Mouse (Mus musculus) liver, embryonic 12.5 days (tissue): ENCODE data around the gene Col13a1. TPM values are rescaled to one million over a fixed set of nuclear protein-coding genes. Genes with fewer than 3 reads are reported as not detected.

Source experiments
- ATAC-seq: fragments of 200-750 bp; cut with Nextera tagmentation; 2 replicates; pipeline ENCODE4 v1.8.0; 2017; ENCODE audit warnings: moderate number of reproducible peaks, mild to moderate bottlenecking, moderate library complexity
- H3K27ac ChIP-seq: fragments of 300-500 bp; sonication (generic); 2 replicates; pipeline ENCODE4 v1.5.1; 2016; ENCODE audit warnings: mild to moderate bottlenecking
- H3K27me3 ChIP-seq: fragments of 300-500 bp; sonication (generic); replicated peaks from 2 replicates; pipeline ENCODE4 v1.6.1; 2016; ENCODE audit warnings: mild to moderate bottlenecking, moderate library complexity
- H3K36me3 ChIP-seq: fragments of 300-500 bp; sonication (generic); 2 replicates; pipeline ENCODE4 v1.6.1; 2016; ENCODE audit warnings: mild to moderate bottlenecking, moderate library complexity
- H3K4me1 ChIP-seq: fragments of 300-500 bp; sonication (generic); 2 replicates; pipeline ENCODE4 v1.6.1; 2016
- H3K4me2 ChIP-seq: fragments of 300-500 bp; sonication (generic); 2 replicates; pipeline ENCODE4 v1.6.1; 2016; ENCODE audit warnings: mild to moderate bottlenecking, moderate library complexity
- H3K4me3 ChIP-seq: fragments of 300-500 bp; sonication (generic); 2 replicates; pipeline ENCODE4 v1.5.1; 2016; ENCODE audit warnings: mild to moderate bottlenecking, moderate library complexity
- H3K9ac ChIP-seq: fragments of 300-500 bp; sonication (generic); 2 replicates; pipeline ENCODE4 v1.6.1; 2016; ENCODE audit warnings: mild to moderate bottlenecking, moderate library complexity
- H3K9me3 ChIP-seq: fragments of 300-500 bp; sonication (generic); replicated peaks from 2 replicates; pipeline ENCODE4 v1.6.1; 2016; ENCODE audit warnings: mild to moderate bottlenecking, moderate library complexity
- WGBS: fragments of 180-500 bp; shearing (Covaris S2); methylation state at CpG from one replicate; pipeline ENCODE4 v1.1.7; 2016; ENCODE audit not compliant: insufficient replicate concordance; 5-methylcytosine and 5-hydroxymethylcytosine counted together
- polyA plus RNA-seq: library from polyadenylated mRNA; unstranded; fragments of >200 nt; fragmentation: Nextera tagmentation; extraction: Ambion mirVana; gene quantifications from 2 replicates; pipeline ENCODE4 v1.2.1, GENCODE M21; 2016

Col13a1 gene
- polyA plus RNA-seq, 1 experiment from 2014 or later = 2.6 TPM

DNA sequence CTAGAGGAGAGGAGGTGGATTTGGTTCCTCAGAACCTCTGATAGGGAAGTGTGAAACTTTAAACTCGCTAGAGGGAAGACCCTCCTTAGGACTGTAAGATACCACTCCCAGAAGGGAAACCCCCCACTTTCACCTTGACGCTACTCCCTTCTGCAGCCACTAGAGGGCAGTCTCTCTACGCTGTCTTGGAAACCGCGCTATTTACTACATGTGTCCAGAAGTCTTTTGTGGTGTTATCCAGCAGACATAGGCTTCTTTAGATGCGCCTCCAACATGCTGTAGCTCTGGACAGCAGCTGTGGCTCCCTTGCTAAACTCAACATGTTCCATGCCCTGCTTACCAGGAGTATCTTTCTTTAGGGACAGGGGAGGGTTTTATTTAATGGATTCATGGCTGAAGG is 140.1 kb downstream of the Col13a1 start:
- Histone ChIP-seq H3K4me1 (no peaks in the 10 kb centered on the region), H3K36me3 (no peaks in the 10 kb centered on the region), H3K27me3 (no peaks in the 10 kb centered on the region), H3K9me3 (no peaks in the 10 kb centered on the region), H3K27ac (no peak overlapping the region), H3K4me3 (no peak overlapping the region), H3K9ac (no peak overlapping the region), H3K4me2 (no peak overlapping the region)
- no peak for ATAC-seq
- 2% methylated on average over 6 of the region's 6 CpGs for WGBS

DNA sequence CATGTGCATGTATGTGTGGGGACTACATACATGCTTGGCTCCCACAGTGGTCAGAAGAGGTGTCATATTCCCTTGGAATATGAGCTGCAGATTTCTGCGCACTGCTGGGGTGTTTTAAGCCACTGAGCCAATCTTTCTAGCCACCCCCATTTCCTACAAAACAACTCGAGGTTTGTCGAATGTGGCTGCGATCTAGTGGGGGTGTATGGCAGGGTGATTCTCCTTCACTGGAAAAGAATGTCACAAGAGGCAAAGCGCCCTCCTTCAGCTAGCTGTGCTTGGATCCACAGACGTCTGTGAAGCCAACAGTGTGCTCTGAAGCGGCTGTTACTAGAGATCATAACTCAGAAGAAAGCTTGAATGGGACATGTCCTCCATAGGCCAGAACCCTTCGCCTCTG is 141.6 kb downstream of the Col13a1 start:
- Histone ChIP-seq H3K4me1 (no peaks in the 10 kb centered on the region), H3K27me3 (no peaks in the 10 kb centered on the region), H3K4me2 (no peak overlapping the region), H3K4me3 (no peak overlapping the region), H3K9me3 (no peaks in the 10 kb centered on the region), H3K27ac (no peak overlapping the region), H3K9ac (no peak overlapping the region), H3K36me3 (no peaks in the 10 kb centered on the region)
- ATAC-seq = no peak
- 62% methylated on average over 8 of the region's 8 CpGs for WGBS

DNA sequence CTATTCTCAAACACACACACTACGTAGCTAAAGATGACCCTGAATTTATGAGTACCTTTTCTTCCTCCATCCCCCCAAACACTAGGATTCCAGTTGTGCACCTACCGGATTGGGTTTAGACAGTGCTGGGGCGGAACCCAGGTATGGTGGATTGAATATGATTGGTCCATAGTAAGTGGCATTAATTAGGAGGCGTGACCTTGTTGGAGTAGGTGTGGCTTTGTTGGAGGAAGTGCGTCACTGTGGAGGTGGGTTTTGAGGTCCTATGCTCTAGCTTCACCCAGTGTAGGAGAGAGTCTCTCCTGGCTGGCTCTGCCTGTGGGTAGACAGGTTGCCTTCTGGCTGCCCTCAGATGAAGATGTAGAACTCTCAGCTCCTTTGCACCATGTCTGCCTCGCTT is 144.6 kb downstream of the Col13a1 start:
- no peaks in the 10 kb centered on the region for H3K4me1 ChIP-seq
- WGBS = 80% methylated on average over 6 of the region's 6 CpGs
- no peak overlapping the region for H3K4me3 ChIP-seq
- 0 out of 2 replicates have a peak, but pooled peaks cover 11% of the 10 kb centered on the region for H3K27me3 ChIP-seq
- ATAC-seq = no peak
- no peaks in the 10 kb centered on the region for H3K9me3 ChIP-seq
- no peak overlapping the region for H3K4me2 ChIP-seq
- H3K27ac ChIP-seq = no peak overlapping the region
- no peak overlapping the region for H3K9ac ChIP-seq
- H3K36me3 ChIP-seq = no peaks in the 10 kb centered on the region

DNA sequence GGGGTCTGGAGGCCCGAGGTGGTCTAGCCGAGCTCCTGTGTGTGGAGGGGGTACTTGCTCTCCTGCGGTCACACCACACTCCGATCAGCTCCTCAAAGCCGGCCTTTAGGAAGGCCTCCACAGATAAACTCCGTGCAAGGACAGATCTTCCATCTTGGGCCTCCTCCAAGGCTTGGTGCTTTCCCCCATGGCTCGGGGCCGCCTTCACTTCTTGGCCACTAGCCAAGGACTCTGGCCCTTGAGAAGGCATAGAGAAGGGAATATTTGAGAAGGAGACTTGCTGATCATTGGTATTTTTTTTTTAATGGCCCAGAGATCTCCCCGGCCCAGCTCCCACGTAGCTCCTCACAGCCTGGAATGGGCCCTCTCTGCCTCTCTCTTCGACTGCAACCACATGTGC is 146.2 kb downstream of the Col13a1 start:
- H3K4me1 ChIP-seq = no peaks in the 10 kb centered on the region
- no peaks in the 10 kb centered on the region for H3K36me3 ChIP-seq
- no peak for ATAC-seq
- no peak overlapping the region for H3K27ac ChIP-seq
- H3K9me3 ChIP-seq = no peaks in the 10 kb centered on the region
- 61% methylated on average over 11 of the region's 11 CpGs for WGBS
- H3K4me3 ChIP-seq = no peak overlapping the region
- H3K4me2 ChIP-seq = no peak overlapping the region
- H3K9ac ChIP-seq = no peak overlapping the region
- 0 out of 2 replicates have a peak, but pooled peaks cover 12% of the 10 kb centered on the region for H3K27me3 ChIP-seq

DNA sequence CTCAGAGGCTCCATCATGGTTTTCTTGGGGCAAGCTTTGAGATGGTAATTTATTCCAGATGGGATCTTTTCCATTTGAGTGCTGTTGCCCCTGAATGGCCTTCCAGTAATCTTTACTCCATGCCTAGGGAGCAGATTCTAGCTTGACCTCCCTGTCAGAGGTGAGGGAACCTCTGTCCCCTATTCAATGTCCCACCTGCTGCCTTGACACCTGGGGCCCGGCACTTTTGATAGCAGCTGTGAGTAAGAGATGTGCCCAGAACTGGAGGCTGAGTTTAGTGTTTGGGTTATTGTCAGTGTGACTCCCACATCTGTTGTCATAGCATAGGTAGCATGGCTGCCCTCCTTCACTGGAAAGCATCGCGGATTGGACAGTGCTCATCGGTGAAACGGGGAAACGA is 147.2 kb downstream of the Col13a1 start:
- 80% methylated on average over 6 of the region's 6 CpGs for WGBS
- no peak overlapping the region for H3K4me2 ChIP-seq
- H3K9me3 ChIP-seq = no peaks in the 10 kb centered on the region
- no peak overlapping the region for H3K4me3 ChIP-seq
- H3K36me3 ChIP-seq = no peaks in the 10 kb centered on the region
- H3K4me1 ChIP-seq = no peaks in the 10 kb centered on the region
- ATAC-seq = no peak
- H3K27ac ChIP-seq = no peak overlapping the region
- 0 out of 2 replicates have a peak, but pooled peaks cover 12% of the 10 kb centered on the region for H3K27me3 ChIP-seq
- H3K9ac ChIP-seq = no peak overlapping the region

DNA sequence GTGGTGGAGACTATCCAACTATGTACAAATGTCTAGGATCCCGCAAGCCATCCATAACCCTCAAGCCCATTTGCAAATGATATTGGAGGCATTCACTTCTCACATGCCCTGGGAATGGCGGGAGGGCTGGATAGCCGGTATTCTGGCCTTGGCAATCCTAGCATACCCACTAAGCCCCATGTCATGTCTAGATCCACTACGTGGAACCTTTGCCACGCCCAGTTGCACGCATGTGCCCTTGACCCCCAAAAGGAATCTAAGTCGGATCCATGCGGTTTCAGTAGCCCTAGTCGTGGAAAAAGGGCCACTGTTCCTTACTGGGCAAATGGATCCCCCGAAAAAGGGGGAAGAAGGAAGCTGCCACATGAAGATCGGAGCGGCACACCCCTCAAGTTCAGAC is 147.7 kb downstream of the Col13a1 start:
- 63% methylated on average over 12 of the region's 12 CpGs for WGBS
- Histone ChIP-seq H3K27me3 (0 out of 2 replicates have a peak, but pooled peaks cover 12% of the 10 kb centered on the region), H3K9me3 (no peaks in the 10 kb centered on the region), H3K36me3 (no peaks in the 10 kb centered on the region), H3K9ac (no peak overlapping the region), H3K4me2 (no peak overlapping the region), H3K4me1 (no peaks in the 10 kb centered on the region), H3K27ac (no peak overlapping the region), H3K4me3 (no peak overlapping the region)
- no peak for ATAC-seq

DNA sequence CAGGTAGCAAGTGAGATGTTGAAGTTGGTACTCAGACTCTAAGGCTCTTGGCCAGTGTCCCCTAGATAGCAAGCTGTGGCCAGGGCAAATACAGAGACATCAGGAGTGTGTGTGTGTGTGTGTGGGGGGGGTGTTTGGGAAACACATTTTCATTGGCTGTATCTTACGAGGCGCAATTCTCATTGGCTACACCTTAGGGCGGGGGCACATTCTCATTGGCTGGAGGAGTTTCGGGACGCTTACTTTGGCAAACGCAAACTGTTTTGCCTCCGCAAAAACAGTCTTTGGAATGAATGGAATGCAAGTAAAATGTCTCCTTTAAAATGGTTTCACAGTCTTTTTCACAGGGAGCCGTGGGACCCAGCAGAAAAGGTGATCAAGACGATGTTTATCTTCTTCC is 148.1 kb downstream of the Col13a1 start:
- 0 out of 2 replicates have a peak, but pooled peaks cover 12% of the 10 kb centered on the region for H3K27me3 ChIP-seq
- H3K9me3 ChIP-seq = no peaks in the 10 kb centered on the region
- H3K27ac ChIP-seq = no peak overlapping the region
- no peak for ATAC-seq
- no peak overlapping the region for H3K9ac ChIP-seq
- H3K36me3 ChIP-seq = no peaks in the 10 kb centered on the region
- H3K4me2 ChIP-seq = no peak overlapping the region
- no peak overlapping the region for H3K4me3 ChIP-seq
- no peaks in the 10 kb centered on the region for H3K4me1 ChIP-seq
- 48% methylated on average over 9 of the region's 9 CpGs for WGBS

DNA sequence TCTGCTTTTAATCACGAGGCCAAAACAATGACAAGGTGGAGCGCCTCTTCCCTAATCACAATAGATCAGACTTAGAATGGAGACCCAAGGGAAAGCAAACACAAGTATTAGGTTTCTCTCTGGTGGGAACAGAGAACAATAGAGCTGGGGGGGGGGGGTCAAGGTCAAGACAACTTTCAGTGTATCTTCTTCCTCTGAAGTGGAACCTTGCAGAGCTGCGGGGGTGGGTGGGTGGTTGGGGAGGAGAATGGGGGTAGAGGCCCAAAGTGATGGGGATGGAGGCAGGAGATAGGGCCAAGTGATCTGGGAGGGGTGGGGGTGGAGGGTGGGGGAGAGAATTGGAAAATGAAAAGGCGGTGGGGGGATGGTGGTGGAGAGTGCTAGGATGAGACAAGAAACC is 149.9 kb downstream of the Col13a1 start:
- no peak for ATAC-seq
- Histone ChIP-seq H3K36me3 (no peaks in the 10 kb centered on the region), H3K27ac (no peak overlapping the region), H3K4me1 (no peaks in the 10 kb centered on the region), H3K4me2 (no peak overlapping the region), H3K9ac (no peak overlapping the region), H3K4me3 (no peak overlapping the region), H3K9me3 (no peaks in the 10 kb centered on the region), H3K27me3 (0 out of 2 replicates have a peak, but pooled peaks cover 12% of the 10 kb centered on the region)
- WGBS = 54% methylated on average over 3 of the region's 4 CpGs

DNA sequence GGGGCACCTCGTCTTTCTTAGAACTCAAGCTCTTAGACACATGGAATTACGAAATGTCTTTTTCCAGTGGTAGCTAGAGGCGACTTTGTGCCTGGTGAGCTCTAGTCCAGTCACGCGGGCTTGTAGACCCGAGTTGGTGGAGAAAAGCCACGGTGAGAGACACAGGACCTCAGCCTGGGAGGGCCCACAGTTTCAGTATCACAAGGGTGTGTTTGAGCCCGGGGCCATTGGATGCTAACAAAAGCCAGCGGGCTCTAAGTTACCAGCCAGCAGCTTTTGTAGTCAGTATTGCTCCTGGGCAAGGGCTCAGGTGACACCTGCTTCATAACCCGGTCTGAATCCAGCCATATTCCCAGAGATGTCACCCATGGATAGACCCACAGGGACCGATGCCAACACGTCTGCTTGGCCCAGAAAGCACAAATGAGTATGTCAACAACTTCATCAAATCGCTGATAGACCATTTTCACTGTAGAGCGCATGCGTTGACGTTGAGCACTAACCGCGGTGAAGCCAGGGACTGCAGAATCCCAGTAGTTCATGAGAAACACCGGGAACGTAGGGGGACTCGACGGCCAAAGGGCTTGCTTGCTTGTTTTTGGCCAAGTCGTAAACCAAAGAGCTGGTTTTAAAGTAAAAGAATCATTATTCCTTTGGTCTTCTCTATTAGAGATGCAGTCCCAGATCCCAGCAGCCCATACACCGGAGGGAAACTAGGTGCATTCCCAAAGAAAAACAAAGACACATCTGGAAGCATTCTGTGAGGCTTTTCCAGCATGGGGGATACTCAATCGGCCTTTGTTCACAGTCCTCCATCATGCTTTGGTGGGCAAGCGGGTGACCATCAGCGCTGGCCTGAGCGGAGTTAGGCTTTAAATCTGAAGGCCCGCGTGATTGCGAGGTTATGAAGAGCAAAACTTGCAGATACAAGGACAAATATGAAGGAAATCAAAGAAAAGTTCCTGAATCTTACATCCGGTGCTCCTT is 150.7 kb downstream of the Col13a1 start:
- Histone ChIP-seq H3K9me3 (no peaks in the 10 kb centered on the region), H3K27me3 (0 out of 2 replicates have a peak, but pooled peaks cover 12% of the 10 kb centered on the region), H3K4me1 (no peaks in the 10 kb centered on the region), H3K4me3 (no peak overlapping the region), H3K27ac (no peak overlapping the region), H3K9ac (no peak overlapping the region), H3K4me2 (no peak overlapping the region), H3K36me3 (no peaks in the 10 kb centered on the region)
- ATAC-seq = no peak
- WGBS = 74% methylated on average over 32 of the region's 32 CpGs

DNA sequence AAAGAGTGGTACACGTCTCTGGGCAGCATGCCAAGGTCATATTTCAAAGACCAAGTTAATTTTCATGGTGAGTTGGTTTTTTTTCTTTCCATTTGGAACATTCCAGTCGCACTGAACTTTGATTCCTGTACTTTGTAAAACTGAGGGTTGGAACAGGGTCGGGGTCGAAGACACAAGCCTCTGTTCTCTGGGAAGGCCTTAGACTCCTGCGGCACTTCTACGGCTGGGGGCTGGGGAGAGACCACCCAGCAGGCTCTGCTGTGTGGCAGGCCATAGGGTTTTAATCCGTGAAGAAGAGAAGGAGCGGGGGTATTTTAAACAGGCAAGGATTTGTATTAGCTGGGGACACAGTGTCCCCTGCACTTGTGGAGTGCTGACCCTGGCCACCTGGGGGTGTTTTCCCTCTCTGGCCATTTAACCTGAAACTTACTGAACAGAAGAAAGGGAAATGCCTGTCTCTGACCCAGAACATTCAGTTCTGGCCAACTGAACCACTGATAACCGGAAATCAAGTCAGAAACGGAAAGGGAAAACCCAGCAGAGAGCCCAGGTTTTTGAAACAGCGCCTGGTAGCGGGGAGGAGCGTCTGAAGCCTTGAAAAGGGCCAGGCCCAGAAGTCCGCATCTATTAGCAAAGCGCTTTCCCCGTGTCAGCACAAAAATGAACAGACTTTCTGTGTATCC is 152.0 kb downstream of the Col13a1 start:
- no peak overlapping the region for H3K27ac ChIP-seq
- H3K4me2 ChIP-seq = no peak overlapping the region
- H3K4me1 ChIP-seq = no peaks in the 10 kb centered on the region
- no peak for ATAC-seq
- H3K4me3 ChIP-seq = no peak overlapping the region
- H3K36me3 ChIP-seq = no peaks in the 10 kb centered on the region
- 51% methylated on average over 16 of the region's 16 CpGs for WGBS
- H3K9ac ChIP-seq = no peak overlapping the region
- 0 out of 2 replicates have a peak, but pooled peaks cover 12% of the 10 kb centered on the region for H3K27me3 ChIP-seq
- H3K9me3 ChIP-seq = no peaks in the 10 kb centered on the region

DNA sequence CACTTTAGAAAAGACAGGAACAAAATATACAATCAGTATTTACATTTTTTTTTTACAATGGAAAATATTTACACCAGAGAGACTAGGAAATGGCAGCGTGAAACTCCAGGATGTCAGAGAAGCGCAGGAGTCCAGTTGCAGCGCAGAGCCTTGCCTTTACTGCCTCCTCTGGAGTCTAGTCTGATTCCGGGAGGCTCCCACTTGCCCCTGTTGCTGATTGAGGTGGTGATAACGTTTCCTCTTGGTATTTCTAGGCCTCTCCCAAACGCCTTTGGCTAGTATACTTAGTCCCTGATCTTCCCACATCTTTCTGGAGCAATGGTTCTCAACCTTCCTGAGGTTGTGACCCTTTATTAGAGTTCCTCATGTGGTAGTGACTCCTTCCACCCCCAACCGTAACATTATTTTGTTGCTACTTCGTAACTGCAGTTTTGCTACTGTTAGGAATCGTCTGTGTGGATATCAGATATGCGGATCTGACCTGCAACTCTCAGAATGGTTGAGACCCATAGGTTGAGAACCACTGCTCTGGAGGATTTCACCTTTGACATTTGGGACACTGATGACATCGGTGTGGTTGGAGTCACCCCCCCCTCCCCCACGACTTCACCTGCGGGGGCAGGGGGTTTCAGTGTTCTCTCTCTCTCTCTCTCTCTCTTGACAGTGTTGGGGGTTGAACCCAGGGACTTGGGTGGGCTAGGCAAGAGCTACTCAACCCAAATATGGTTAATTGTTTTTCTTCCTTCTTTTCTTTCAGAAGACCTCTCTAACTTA is 152.7 kb downstream of the Col13a1 start:
- Histone ChIP-seq H3K4me3 (no peak overlapping the region), H3K9ac (no peak overlapping the region), H3K36me3 (no peaks in the 10 kb centered on the region), H3K4me1 (no peaks in the 10 kb centered on the region), H3K27me3 (0 out of 2 replicates have a peak, but pooled peaks cover 7% of the 10 kb centered on the region), H3K4me2 (no peak overlapping the region), H3K27ac (no peak overlapping the region), H3K9me3 (no peaks in the 10 kb centered on the region)
- no peak for ATAC-seq
- 56% methylated on average over 13 of the region's 13 CpGs for WGBS
